Mouse (Mus musculus): ENCODE measurements around the gene Immt. TPM values are rescaled to one million over a fixed set of nuclear protein-coding genes. Genes with fewer than 3 reads are reported as not detected.

Gene Immt
- total RNA-seq, 1 experiment from 2014 or later: 157 TPM

Other genes starting within 250 kb of the Immt start
- gene Kdm3a, start 198.3 kb upstream of the Immt start, total RNA-seq (2017): 47.0 and 58.3 TPM in 2 replicates
- 0.53 and 0.73 TPM in 2 replicates for gene Reep1, start 123.8 kb upstream of the Immt start, total RNA-seq (2017)
- 41.8 and 42.1 TPM in 2 replicates for gene Mrpl35, start 4.4 kb upstream of the Immt start, total RNA-seq (2017)
- gene Ptcd3, start 77.4 kb downstream of the Immt start, total RNA-seq (2017): 159 and 193 TPM in 2 replicates
- 73.8 and 101 TPM in 2 replicates for gene Polr1a, start 77.7 kb downstream of the Immt start, total RNA-seq (2017)